Mouse (Mus musculus): Measurements from ENCODE around the gene Orm3. TPM values are rescaled to one million over a fixed set of nuclear protein-coding genes. Genes with fewer than 3 reads are reported as not detected.
A peak's percentile ranks its signal among the peaks of the same experiment; 100 is the strongest.

Orm3 gene
- total RNA-seq, 2 experiments from 2014 or later, result not detected

DNA sequence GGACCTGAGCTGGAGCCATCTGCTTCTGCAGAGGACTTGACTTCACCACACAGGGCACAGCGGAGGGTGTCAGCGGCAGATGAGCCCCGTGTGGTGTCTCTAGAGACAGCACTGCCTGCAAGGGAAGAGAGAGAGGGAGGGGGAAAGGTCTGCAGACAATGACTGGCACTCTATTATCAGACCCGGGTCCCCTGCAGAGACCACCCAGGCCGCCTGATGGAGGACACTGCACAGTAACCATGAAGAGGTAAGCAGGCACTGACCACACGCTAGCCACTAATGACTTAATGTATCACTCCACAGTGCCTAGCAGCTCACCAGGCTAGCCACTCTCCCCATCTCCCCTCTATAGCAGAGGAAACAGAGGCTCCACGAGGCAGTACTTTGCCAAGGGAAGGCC is 14.9 kb downstream of the Orm3 start:
- DNase-seq, result no peak

- peak; percentile 47 for DNase-seq
Measured at GRCm38 (mm10) chr4:63371890-63372289, 15.9 kb downstream of the Orm3 start.

GRCm38 (mm10) chr4:63373404-63373803 is 17.4 kb downstream of the Orm3 start:
- DNase-seq, result no peak

DNA sequence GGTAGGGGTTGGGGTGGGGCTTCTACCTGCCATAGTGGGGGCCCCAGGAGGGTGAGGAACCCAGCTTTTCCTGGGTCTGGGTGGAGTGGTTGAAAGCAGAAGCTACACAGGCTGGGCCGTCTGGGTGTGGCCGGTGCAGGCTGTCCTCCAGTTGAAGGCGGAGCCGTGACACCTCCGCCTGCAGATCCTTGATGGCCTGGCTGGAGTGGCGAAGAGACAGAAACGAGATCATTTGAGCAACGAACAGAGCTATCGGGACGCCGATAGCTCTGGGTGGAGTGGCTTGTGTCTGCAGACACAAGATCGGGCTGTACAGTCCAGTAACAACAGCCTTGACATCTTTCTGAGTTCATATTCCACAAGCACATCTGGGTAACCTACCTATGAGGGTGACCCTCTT is 18.4 kb downstream of the Orm3 start:
- DNase-seq, result no peak

GRCm38 (mm10) chr4:63375367-63375766 is 19.4 kb downstream of the Orm3 start:
- peak; percentile 66 for DNase-seq

DNA sequence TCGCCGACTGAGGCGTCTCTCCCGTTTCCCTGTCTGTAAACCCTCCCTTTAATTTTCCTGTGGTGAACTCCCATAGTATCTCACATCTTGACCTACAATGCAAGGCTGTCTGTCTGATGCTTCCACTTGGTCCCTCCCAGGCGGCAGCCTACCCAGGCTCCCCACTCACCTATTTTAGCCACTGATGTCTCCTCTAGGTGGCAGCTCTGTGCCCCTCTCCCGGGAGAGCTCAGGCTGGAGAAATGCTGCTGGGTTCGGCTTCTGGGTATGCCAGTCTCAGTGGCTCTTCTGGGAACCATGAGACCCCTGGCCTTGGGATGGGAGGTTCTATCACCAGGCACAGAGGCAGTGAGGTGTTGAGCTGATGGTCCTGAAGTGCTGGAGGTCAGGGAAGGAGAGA is 21.5 kb downstream of the Orm3 start:
- DNase-seq, result no peak

DNA sequence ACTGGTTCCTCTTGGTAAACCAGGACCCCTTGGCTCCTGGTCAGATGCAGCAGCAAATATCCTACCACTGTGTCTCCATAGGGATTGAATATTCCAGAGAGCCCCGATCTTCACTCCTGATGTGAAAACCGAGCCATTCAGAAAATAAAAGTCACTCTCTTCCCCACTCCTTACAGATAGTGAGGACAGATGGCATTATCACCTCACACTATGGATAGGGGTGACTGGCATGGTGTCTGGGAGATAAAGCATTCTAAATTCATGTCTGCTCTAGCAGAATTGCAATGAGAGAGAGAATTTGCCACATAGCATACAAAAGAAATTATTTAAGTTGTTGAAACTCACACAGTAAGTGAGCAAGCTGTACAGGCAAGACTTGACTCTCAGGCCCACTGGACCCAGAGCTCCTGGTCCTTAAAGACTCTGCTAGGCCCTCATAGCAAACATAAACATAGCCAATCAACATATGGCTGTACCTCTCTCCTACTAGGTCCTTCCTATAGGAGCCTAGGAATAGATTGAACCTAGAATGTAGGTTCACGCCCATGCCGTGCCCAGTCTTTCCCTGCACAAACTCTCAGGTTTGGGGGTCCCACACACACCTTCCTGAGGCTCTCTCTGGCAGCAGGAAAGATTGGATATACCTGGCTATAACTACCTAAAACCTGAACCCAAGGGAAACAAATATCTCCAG is 26.9 kb downstream of the Orm3 start:
- DNase-seq, result no peak

DNA sequence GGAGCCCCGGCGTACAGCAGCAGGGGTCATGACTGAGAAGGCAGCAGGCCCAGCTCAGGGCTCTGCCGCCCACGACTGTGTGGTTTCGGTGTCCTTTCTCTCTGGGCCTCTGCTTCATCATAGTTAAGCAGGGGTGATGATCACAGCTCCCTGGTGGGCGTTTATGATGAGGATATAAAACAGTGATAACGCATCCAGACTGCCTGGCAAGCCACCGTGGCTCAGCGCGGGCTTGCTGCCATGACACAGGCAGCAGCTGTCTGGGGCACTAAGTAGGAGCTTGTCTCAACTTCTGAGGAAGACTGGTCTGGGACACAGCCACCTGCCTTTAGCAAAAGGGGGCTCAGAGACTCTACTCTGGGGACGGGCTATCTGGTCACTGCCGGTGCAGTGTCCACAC is 27.5 kb downstream of the Orm3 start:
- no peak for DNase-seq

- DNase-seq, result no peak
Measured at GRCm38 (mm10) chr4:63384262-63384661, 28.3 kb downstream of the Orm3 start.

- no peak for DNase-seq
Measured at GRCm38 (mm10) chr4:63385253-63385652, 29.3 kb downstream of the Orm3 start.

GRCm38 (mm10) chr4:63385784-63386183 is 29.8 kb downstream of the Orm3 start:
- DNase-seq, result no peak

- no peak for DNase-seq
Measured at GRCm38 (mm10) chr4:63388029-63388428, 32.1 kb downstream of the Orm3 start.

GRCm38 (mm10) chr4:63389121-63389886 is 33.3 kb downstream of the Orm3 start:
- no peak for DNase-seq

- DNase-seq, result no peak
Measured at GRCm38 (mm10) chr4:63389887-63390528, 34.0 kb downstream of the Orm3 start.

DNA sequence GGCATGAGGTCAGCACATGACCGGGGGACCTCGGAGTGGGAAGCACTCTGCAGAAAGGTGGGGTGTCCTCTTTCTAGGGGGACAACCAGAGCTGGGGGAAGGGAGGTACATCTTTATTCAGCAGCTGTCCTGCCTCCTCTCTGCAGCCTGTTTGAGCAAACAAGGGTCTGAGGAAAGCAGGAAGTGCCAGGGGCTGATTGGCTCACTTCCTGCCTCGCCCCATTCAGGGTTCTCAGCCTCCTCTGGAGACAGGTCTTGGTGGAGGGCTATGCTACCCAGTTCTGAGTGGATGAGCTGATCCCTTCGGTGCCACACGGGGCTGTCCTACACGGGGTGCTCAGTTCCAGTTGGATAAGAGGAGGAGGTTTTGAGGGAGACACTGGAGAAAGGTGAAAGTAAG is 35.4 kb downstream of the Orm3 start:
- DNase-seq, result no peak

DNA sequence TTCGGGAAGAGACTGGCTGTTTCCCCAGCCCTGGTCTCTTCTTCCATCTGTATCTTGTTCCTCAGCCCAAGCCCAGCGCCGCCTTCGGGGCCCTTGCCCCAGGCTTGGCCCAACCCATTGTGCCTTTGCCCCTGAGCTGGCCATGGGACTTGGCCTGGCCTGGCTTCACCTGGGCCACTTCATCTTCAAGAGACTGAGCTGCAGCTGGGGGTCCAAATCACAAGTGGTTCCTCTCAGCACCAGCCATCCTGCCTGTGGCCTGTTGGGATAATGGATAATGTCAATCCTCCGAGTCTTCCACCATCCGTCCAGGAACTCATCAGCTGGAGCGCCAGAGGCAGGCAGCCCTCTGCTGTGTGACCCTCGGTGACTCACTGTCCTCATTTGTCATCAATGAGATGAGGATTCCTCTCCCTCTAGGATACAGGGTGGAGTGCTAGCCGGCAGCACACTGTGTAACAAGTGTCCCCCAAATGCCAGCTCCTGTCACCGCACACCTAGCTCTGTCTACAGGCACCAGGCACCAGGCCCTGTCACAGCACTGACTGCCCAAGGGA is 42.1 kb downstream of the Orm3 start:
- no peak for DNase-seq

DNA sequence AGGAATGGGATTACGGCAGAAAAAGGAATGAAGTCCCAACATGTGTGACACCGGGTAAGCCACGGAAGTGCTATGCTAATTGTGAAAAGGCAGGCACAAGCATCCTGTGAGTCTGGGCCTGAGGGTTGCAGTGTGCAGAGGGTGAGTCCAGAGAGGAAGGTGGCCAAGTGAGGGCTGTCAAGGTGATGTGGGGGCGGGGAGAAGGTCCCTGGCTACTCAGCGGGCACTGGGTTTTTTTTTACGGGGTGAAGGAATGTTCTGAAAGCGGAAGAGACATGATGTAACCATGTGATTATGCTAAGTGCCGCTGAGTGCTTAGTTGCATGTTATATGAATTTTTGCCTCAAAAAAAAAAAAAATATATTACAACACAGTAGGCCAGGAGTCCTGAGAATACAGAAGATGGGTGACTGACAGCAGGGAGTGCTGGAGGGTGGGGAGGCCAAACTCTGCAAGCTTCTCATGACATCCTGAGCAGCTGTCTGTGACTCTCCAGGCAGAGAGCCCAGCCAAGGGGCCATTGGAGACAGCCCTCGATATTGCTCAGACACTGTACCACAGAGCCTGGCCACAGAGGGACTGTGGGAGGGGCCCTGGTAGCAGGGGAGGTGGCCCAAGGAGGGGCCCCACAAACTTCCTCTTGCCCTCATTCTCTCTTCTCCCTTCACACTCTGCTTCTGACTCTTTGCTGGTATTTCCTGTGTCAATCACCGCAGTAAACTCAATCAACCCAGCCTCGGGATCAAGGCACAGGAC is 43.1 kb downstream of the Orm3 start:
- peak; percentile 52 for DNase-seq

- DNase-seq, result no peak
Measured at GRCm38 (mm10) chr4:63399691-63400270, 43.8 kb downstream of the Orm3 start.

GRCm38 (mm10) chr4:63400541-63401306 is 44.8 kb downstream of the Orm3 start:
- DNase-seq, result no peak

- no peak for DNase-seq
Measured at GRCm38 (mm10) chr4:63401620-63402019, 45.7 kb downstream of the Orm3 start.

GRCm38 (mm10) chr4:63402056-63402455 is 46.1 kb downstream of the Orm3 start:
- no peak for DNase-seq
